Mouse (Mus musculus): ENCODE measurements around the gene Hoxd10. TPM values are rescaled to one million over a fixed set of nuclear protein-coding genes. Genes with fewer than 3 reads are reported as not detected.

Gene Hoxd10
- total RNA-seq, 2 experiments from 2014 or later: 3.0 to 4.9 TPM

DNA sequence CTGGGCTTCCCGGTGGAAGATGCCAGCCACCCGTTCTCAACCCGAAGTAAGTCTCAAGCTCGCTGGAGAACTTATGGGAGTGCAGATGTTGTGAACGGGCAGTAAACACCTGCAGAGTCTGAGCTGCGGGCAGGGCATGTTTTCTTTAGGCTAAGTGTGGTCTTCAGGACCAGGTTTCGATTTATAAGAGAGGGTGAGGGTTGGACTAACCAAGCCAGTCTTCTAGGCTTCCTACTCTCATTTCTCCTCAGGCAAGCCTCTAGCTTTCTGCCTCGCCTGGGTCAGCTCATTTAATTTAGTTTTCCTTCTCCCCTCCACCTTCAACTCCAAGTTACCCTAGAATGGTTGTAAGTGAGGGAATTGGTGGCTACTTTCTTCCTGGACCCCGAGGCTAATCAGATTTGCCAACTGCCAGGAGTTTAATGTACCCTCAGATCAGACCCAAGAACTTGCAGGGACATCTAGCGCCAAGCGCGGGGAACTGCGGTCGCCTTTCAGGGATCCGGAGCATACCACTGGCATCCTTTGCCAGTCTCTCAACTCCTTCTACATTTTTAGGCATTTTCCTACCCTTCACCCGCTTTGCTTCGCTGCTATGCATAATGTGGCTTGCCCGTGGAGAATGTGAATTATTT is 28.3 kb upstream of the Hoxd10 start:
- DNase-seq (ENCODE audit: low spot score in 2 of 2): no peak

DNA sequence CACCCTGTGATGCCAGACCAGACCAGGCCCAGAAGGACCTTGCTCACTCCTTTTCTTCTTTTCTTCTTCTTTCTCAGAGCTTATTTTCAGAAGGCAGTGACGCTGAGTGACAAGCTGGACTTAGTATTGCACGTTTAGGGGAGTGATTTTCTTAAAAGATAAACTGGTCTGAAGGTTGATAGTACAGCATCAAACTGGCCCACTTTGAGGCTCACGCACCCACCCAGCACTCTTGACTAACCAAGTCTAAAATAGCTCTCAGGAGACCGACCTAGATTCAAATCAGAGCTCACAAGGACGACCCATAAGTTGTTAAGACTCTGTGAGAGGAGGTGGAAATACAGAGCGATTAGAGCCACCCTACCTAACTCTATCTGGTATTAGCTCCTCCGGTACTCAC is 25.3 kb upstream of the Hoxd10 start:
- DNase-seq (ENCODE audit: low spot score in 2 of 2): no peak

DNA sequence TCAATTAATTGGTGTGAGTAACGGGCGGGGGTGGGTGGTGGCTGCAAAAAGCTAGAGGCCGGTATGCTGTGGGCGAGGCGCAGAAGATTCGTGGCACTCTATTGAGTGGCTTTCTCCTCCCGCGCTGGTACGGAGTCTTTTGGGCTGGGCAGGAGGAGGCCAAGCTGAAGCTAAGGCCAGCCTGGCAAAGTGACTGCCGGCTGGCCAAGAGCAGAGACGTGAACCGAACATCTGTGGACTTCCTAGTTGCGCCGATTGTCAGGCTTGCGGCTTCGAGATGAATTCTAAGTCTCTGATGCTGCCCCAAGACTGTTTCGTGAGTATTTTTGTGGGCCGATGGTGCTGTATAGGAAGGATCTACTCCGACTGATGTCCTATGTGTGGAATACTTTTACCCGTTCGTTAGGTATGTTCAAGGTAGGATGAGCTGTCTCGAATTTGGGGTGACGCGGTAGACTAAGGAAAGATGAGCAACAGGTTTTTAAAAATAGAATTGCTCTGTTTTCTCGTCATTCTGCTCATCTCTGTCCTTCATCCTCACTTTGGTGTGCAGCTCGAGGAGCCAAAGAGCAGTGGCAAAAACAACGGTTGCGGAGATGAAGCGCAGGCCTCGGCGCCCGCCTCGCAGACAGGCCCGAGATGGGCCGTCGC is 24.4 kb upstream of the Hoxd10 start:
- DNase-seq (ENCODE audit: low spot score in 2 of 2): no peak

DNA sequence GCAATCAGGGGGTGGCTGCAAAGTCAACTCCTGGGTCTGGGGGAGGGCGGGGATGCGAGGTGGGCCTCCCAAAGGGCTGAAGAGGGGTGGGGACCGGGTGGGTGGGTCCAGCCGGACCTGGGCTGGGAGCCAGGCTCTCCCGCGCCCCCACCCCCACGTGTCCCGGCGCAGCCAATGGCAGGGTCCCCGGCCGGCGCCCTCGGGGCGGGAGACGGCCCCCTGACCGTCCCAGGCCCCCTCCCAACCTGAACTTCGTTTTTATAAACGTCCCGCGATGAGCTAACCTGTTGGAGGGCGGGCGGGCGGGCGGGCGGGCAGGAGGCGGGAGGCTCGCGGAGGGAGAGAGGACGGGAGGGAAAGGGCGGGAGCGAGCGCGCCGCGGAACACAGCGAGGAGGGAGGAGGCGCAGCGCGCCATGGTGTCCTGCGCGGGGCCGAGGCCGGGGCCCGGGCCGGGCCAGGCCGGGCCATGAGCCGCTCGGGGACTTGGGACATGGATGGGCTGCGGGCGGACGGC is 23.8 kb upstream of the Hoxd10 start, which contains the start of gene Hoxd13:
Gene Hoxd13 (plus strand): TSS at position 469 of the 516 bp plus-strand sequence.
- DNase-seq (ENCODE audit: low spot score in 2 of 2): no peak

DNA sequence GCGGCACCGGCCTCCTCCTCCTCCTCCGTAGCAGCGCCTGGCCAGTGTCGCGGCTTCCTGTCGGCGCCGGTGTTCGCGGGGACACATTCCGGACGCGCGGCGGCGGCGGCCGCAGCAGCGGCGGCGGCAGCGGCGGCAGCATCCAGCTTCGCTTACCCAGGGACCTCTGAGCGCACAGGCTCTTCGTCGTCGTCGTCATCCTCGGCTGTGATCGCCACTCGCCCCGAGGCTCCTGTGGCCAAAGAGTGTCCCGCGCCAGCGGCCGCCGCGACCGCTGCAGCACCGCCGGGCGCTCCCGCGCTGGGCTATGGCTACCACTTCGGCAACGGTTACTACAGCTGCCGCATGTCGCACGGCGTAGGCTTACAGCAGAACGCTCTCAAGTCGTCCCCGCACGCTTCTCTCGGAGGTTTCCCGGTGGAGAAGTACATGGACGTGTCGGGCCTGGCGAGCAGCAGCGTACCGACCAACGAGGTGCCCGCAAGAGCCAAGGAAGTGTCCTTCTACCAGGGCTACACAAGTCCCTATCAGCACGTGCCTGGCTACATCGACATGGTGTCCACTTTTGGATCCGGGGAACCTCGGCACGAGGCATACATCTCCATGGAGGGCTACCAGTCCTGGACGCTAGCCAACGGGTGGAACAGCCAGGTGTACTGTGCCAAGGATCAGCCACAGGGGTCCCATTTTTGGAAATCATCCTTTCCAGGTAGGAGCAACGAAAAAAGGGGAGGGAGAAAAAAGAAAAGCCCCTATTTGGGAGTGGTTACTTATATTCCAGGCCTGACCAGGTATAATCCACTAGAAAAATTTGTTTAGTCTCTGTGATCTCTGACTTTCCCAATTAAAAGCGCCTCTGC is 23.1 kb upstream of the Hoxd10 start:
- DNase-seq (ENCODE audit: low spot score in 2 of 2): no peak

DNA sequence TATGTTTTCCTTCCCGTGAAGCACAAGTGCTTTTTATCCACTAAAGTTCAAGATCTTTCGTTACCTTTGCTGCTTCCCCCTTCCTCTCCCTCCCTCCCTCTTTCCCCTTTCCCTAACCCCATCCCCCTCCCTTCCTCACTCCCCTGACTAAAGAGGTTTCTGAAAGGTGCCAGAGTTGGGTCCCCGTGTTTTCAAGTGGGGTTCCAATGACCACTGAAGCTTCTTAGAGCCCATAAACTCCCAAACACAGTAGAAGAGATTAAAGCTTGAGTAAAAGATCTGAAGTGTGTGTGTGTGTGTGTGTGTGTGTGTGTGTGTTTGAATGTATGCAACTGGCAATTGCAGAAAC is 22.5 kb upstream of the Hoxd10 start:
- DNase-seq (ENCODE audit: low spot score in 2 of 2): no peak

DNA sequence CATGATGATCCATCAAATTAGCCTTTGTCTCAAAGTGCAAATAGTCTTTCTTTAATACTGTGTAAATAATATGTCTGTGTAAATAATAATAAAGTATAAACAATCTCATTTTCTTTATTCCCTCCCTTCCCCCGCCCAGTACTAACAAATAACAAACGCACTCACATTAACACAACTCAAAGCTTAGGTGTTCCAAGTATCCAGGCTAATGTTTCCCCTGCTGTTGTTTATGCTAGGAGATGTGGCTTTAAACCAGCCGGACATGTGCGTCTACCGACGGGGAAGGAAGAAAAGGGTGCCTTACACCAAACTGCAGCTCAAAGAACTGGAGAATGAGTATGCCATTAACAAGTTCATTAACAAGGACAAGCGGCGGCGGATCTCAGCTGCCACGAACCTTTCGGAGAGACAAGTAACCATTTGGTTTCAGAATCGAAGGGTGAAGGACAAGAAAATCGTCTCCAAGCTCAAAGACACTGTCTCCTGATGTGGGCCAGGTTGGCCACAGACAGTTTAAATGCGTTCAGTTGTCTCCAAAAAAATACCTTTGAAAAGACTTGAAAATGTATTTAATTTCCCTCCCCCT is 22.0 kb upstream of the Hoxd10 start:
- DNase-seq (ENCODE audit: low spot score in 2 of 2): no peak

DNA sequence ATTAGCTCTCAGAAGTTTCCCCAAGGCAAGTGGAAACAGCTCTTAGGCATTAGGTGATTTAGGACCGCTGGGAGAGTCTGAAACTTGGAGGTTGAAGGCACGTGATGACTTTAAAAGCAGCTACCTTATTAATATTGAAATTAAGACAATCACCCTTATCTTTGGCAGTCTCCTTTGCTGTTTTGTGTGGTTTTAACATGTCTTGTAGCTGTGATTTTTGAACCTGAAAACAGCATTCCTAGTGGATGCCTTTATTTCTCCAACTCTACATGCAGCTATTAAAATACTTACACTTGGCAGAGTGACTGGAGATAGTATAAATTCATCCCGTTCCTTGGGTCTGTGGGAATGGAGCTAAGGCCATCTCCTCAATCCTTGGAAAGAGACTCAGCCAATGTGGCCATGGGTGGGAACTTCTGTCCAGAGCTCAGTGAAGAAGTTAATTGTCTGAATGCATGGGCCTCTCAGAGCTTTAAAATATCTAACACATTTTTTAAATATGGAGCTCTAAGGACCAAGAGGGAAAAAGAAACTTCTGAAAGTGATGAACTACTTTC is 21.0 kb upstream of the Hoxd10 start:
- no peak for DNase-seq (ENCODE audit: low spot score in 2 of 2)

DNA sequence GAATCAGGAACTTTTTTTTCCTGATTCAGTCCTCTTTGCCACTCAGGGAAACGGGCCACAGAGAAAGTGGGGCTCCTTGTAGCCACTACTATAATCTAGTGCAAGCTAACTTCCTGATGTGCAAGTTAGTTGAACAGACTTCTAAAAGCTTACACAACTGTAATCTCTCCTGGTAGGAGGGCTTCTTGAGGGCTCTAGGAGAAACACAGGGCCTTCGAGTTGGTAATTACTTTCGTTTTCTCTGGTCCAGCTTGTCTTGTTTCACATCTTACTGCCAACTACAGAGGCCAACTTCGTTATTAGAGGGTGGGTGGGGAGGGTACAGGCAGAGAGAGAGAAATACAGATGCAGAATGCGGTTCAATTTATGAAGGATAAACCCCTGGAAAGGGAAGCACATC is 19.9 kb upstream of the Hoxd10 start:
- DNase-seq (ENCODE audit: low spot score in 2 of 2): no peak

DNA sequence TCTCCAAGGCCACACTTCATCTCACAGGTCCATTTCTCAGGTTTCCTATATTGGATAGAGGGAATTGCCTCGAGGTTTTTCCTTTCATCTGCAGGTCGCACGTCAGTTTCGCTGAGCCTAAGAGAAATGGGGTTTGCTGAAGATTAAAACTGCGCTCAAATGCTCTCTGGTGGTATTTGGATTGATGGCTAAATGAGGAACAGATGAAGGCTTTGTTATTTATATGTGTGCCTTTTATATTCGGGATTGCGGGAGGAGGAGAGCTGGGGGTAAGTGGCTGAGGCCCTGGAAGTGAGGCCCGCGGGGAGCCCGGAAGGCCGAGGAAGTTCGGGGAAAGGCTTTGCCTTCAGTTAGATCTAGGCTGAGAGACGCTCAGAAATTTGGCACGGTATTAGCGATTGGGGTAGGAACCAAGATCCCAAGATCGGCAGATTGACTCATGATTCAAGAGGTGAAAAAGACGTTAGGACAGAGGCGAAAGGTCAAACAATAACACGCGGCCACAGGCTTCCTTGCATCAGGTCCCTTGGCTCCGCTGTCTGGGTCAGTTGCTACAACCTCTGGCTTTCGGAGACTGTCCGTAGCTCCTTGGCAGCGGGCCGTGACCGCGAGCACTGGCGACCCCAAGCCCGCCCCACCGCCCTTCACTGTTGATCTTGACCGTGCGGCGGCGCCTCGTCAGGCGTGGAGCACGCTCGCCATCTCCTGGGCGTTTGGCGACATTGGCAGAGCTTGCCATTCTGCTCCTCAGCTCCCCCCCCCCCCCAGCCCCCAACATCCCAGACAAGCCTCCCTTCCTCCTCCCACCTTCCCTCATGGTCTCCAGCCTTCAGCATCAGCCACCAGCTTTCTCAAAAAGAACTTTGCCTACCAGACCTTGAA is 19.0 kb upstream of the Hoxd10 start:
- peak in 1 of 2 experiments; percentile 70 for DNase-seq (ENCODE audit: low spot score in 2 of 2)

DNA sequence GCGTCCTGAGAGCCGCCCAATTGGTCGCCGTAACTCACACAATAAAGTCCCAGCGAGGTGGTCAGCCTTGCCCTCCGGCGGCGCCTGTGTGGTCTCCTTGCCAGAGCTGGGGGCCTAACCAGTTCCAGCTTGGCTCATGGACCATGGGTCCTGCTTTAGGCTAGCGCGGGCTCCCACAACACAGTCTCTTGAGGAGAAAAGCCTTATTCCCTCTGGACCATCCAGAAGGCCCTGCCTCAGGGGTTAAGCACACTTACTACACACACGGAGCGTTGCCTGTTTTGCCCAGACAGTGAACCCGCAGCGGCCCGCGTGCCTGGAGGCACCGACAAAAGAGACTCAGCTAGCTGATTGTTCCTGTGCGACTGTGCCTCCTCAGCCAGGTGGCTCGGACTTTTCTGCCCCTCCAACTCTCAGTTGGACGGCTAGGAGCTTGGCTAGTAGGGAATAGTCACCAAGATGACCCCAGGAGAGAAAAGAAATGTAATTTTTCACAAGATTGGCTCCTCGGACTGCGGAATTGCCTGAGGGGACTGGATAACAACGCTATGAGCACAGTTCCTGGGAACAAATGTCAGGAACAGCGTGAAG is 17.8 kb upstream of the Hoxd10 start:
- DNase-seq (ENCODE audit: low spot score in 2 of 2): no peak

DNA sequence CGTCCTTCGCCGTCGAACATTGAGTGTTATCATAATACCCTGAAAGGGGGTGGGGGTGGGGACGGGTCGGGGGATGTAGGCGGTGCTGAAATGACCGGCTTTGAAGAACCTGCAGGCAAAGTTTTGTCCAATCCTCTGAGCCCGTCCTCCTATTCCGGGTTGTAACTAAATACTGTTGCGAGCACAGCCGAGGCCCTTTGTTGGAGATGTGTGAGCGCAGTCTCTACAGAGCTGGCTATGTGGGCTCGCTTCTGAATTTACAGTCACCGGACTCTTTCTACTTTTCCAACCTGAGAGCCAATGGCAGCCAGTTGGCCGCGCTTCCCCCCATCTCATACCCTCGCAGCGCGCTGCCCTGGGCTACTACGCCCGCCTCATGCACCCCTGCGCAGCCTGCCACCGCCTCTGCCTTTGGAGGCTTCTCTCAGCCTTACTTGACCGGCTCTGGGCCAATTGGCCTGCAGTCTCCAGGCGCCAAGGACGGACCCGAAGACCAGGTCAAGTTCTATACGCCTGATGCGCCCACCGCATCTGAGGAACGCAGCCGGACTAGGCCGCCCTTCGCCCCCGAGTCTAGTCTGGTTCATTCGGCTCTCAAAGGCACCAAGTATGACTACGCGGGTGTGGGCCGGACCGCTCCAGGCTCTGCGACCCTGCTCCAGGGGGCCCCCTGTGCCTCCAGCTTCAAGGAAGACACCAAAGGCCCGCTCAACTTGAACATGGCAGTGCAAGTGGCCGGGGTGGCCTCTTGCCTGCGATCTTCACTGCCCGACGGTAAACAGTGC is 16.7 kb upstream of the Hoxd10 start, which contains the start of gene Hoxd12:
Gene Hoxd12 (plus strand): TSS at position 133 of the 785 bp plus-strand sequence.
- no peak for DNase-seq (ENCODE audit: low spot score in 2 of 2)

DNA sequence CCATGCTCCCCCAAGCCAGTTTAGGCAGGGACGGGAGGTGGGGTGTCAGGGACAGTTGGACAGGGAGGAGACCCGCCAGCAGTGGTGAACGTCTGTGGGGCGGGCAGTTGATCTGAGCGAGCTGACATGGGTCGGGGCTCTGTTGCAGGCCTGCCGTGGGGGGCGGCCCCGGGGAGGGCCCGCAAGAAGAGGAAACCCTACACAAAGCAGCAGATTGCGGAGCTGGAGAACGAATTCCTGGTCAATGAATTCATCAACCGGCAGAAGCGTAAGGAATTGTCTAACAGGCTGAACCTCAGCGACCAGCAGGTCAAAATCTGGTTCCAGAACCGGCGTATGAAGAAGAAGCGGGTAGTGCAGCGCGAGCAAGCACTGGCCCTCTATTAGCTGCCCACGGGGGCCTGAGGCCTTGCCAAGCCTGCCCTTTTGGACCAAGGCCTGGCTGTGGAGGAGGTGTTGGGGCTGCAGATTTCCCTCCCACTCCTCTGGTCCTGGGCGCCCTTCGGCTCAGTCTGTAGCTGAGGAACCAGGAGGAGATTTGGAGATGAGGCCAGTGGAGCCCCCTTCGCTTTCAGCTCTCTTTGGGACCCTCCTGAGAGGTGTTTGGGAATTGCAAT is 15.9 kb upstream of the Hoxd10 start:
- no peak for DNase-seq (ENCODE audit: low spot score in 2 of 2)

DNA sequence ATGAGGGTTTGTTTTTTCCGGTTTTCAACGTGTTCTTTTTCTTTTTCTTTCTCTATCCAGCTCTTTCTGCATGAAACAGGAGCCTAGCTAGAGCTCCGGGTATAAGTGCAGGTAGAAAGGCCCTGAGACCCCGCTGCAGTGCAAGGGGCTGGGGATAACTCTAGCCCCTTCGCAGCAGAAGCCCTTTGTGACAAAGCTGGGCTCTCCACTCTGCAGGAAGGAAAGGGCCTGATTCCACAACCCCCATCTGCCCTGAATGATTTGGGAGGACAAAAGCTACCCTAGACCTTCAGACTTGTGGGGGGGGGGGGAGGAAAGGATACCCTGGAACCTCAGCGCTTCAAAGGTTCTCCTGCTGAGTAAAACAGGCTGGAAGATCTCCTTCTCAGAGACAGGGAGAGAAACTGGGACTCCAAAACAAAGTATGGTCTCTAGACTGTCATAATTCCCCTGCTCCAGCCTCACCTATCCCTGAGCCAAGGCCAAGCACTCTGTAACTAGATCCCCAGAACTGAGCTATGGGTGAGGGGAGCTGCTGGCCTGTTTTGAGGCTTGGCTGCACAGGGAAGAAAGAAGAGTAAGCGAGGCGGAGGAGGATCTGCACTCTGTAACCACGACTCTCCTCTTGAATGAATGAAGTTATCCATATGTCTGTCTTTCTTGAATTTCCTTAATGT is 15.2 kb upstream of the Hoxd10 start:
- peak in 1 of 2 experiments; percentile 9 for DNase-seq (ENCODE audit: low spot score in 2 of 2)

DNA sequence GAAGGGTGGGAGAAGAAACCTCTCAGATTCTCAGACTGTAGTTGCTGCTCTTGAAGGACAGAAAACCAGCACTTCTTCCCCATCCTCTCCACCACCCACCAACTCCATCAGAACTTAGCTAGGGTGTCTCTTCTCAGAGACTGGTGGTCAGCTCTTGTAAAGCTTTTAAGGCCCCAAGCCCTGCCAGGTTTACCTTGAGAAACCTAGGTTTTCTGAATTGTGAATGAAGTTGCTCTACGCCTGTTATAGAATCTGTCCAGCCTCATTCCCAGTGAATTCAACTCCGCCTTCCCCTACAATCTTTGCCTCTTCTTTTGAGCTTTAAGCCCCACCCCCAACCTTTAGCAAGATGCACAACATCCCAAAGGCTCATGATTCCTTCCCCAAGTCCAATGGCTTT is 14.6 kb upstream of the Hoxd10 start:
- DNase-seq (ENCODE audit: low spot score in 2 of 2): no peak

DNA sequence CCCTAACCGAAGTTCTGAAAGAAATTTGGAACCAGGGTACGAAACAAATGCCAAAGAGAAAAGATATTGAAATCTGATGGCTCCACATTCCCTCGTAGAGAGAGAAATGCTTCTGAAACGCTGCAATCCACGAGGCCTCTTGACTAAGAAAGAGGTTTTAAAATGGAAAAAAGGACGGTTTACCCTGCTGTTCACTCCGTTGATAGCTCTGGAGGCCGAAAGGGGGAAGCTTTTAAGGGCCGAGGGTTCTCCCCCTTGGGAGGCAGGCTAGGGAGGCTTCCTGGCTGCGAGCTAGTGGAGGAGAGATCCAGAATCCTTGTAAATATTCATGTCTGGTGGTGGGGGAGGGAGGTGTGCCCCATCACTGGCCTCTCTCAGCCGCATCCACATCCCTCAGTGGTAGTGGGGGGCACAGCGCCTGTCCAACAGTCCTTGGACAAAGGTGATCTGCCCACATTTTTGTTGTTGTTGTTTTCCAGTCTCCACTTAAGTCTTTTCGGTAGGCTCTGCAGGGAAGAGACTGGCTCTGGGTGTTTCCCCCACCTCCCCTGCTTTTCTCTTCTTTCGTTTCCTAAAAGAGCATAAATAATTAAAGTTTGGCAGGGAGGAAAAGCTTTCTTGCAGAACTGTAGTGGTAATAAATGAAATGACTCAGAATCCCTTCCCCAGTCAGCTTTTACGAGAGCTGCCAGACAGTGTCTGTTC is 12.7 kb upstream of the Hoxd10 start, which contains the start of gene Hoxd11:
Gene Hoxd11 (plus strand): TSS at position 667 of the 705 bp plus-strand sequence.
- no peak for DNase-seq (ENCODE audit: low spot score in 2 of 2)

DNA sequence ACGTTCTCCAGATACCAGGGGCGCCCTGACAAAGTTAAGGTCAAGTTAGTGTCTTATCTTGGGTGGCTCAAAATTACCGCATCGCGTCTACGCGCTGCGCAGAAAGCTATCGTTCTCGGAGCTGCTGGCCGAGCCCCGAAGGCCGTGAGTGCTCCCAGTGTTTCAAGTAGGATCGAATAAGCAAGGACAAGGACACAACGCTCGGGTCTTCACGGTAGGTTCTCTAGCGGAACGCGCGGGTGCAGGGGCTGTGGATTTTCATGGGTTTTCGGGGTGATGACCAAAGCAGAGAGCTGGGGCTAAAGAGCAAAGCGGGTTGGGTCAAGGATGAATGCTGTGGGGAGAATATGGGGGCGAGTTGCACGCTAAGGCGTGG is 12.1 kb upstream of the Hoxd10 start:
- DNase-seq (ENCODE audit: low spot score in 2 of 2): no peak

Data from gastrocnemius, postnatal 4 days (tissue).